Mouse (Mus musculus) CH12.LX (cell line): ENCODE measurements around the gene Rxfp4. TPM values are rescaled to one million over a fixed set of nuclear protein-coding genes. Genes with fewer than 3 reads are reported as not detected.

ENCODE experiments used
- DNase-seq: peaks from one replicate; pipeline ENCODE4 v3.0.0-alpha.2; 2013; ENCODE audit errors: extremely low read depth
- H3K27ac ChIP-seq: 2 replicates; pipeline ENCODE4 v1.5.1; 2012; ENCODE audit warnings: low read depth, mild to moderate bottlenecking, control low read depth, moderate library complexity; ENCODE audit not compliant: insufficient read depth
- H3K27me3 ChIP-seq: replicated peaks from 2 replicates; pipeline ENCODE3; 2012; ENCODE audit warnings: inconsistent platforms
- H3K36me3 ChIP-seq, 2 experiments: replicated peaks in 1 of 2; 2 replicates each; pipeline versions ENCODE3 to v1.6.1; 2012; ENCODE audit warnings: inconsistent platforms in 1 of 2, low read length in 1 of 2, mild to moderate bottlenecking in 1 of 2, mixed read lengths in 1 of 2, moderate library complexity in 1 of 2; ENCODE audit not compliant: control insufficient read depth in 1 of 2, insufficient read depth in 1 of 2
- H3K4me1 ChIP-seq, 2 experiments: 2 replicates each; pipeline ENCODE4 v1.6.1; 2012; ENCODE audit warnings: inconsistent platforms in 1 of 2, moderate library complexity in 1 of 2; ENCODE audit not compliant: insufficient read depth in 2 of 2, control insufficient read depth in 1 of 2
- H3K4me2 ChIP-seq: 2 replicates; pipeline ENCODE4 v1.6.1; 2012; ENCODE audit warnings: low read depth, mild to moderate bottlenecking, control low read depth; ENCODE audit not compliant: poor library complexity, insufficient read depth, severe bottlenecking
- H3K4me3 ChIP-seq, 3 experiments: fragments of 150-350 bp in 1 of 3; sonication (generic) in 1 of 3; replicated peaks in 1 of 3; 2 replicates each; pipeline versions ENCODE3 to v1.5.1; 2011 to 2012; ENCODE audit warnings: low read depth in 2 of 3, low read length in 2 of 3, mild to moderate bottlenecking in 2 of 3, moderate library complexity in 2 of 3, control low read depth in 1 of 3, improper control_type of control experiment in 1 of 3, inconsistent platforms in 1 of 3, mixed read lengths in 1 of 3; ENCODE audit not compliant: poor library complexity in 1 of 3
- H3K79me2 ChIP-seq: replicated peaks from 2 replicates; pipeline ENCODE4 v1.6.1; 2012; ENCODE audit warnings: mild to moderate bottlenecking, moderate library complexity; ENCODE audit not compliant: control insufficient read depth, poor library complexity, insufficient read depth, severe bottlenecking; ENCODE audit errors: extremely low read depth
- H3K9ac ChIP-seq: 2 replicates; pipeline ENCODE4 v1.6.1; 2012; ENCODE audit warnings: low read depth, mild to moderate bottlenecking, control low read depth, moderate library complexity; ENCODE audit not compliant: insufficient read depth
- H3K9me3 ChIP-seq: replicated peaks from 2 replicates; pipeline ENCODE3; 2012; ENCODE audit warnings: low read length, inconsistent platforms, mixed read lengths
- CHD1 ChIP-seq: IDR thresholded peaks from 2 replicates; pipeline ENCODE4 v1.6.1; 2012; ENCODE audit warnings: low read depth, low read length, improper control_type of control experiment, inconsistent platforms
- CHD2 ChIP-seq: IDR thresholded peaks from 2 replicates; pipeline ENCODE4 v1.6.1; 2011; ENCODE audit warnings: low read length, improper control_type of control experiment
- CTCF ChIP-seq, 2 experiments: IDR thresholded peaks in 1 of 2; conservative IDR thresholded peaks in 1 of 2; 2 replicates each; pipeline ENCODE4 v1.5.1; 2011 to 2012; ENCODE audit warnings: low read depth in 2 of 2, low read length in 2 of 2, improper control_type of control experiment in 1 of 2, inconsistent platforms in 1 of 2, mild to moderate bottlenecking in 1 of 2, moderate library complexity in 1 of 2
- ELF1 ChIP-seq: IDR thresholded peaks from 2 replicates; pipeline ENCODE4 v1.6.1; 2014; ENCODE audit warnings: low read depth, mild to moderate bottlenecking, inconsistent platforms, low read length, improper control_type of control experiment
- ETS1 ChIP-seq: conservative IDR thresholded peaks from 2 replicates; pipeline ENCODE4 v1.6.1; 2012; ENCODE audit warnings: low read depth, mild to moderate bottlenecking, inconsistent platforms, low read length, improper control_type of control experiment, moderate library complexity
- GABPA ChIP-seq: IDR thresholded peaks from 2 replicates; pipeline ENCODE4 v1.6.1; 2012; ENCODE audit warnings: low read depth, low read length, improper control_type of control experiment, inconsistent platforms; ENCODE audit not compliant: insufficient replicate concordance
- HCFC1 ChIP-seq: IDR thresholded peaks from 2 replicates; pipeline ENCODE4 v1.6.1; 2012; ENCODE audit warnings: low read depth, mild to moderate bottlenecking, inconsistent platforms, low read length, improper control_type of control experiment
- JUND ChIP-seq: conservative IDR thresholded peaks from 2 replicates; pipeline ENCODE4 v1.6.1; 2011; ENCODE audit warnings: low read depth, low read length, improper control_type of control experiment
- MAX ChIP-seq: IDR thresholded peaks from 2 replicates; pipeline ENCODE4 v1.6.1; 2011; ENCODE audit warnings: low read length, improper control_type of control experiment
- MAZ ChIP-seq: IDR thresholded peaks from 2 replicates; pipeline ENCODE4 v1.6.1; 2012; ENCODE audit warnings: low read depth, mild to moderate bottlenecking, inconsistent platforms, low read length, improper control_type of control experiment, moderate library complexity
- MEF2A ChIP-seq: IDR thresholded peaks from 2 replicates; pipeline ENCODE4 v1.6.1; 2014; ENCODE audit warnings: low read depth, mild to moderate bottlenecking, inconsistent platforms, low read length, improper control_type of control experiment, borderline replicate concordance
- MXI1 ChIP-seq: IDR thresholded peaks from 2 replicates; pipeline ENCODE4 v1.6.1; 2011; ENCODE audit warnings: mild to moderate bottlenecking, low read depth, low read length, improper control_type of control experiment
- MYC ChIP-seq: IDR thresholded peaks from 2 replicates; pipeline ENCODE4 v1.6.1; 2011; ENCODE audit warnings: low read depth, mild to moderate bottlenecking, improper control_type of control experiment, low read length
- NRF1 ChIP-seq: IDR thresholded peaks from 2 replicates; pipeline ENCODE4 v1.6.1; 2014; ENCODE audit warnings: low read depth, mild to moderate bottlenecking, inconsistent platforms, low read length, improper control_type of control experiment, moderate library complexity
- POLR2A ChIP-seq: IDR thresholded peaks from 2 replicates; pipeline ENCODE4 v1.6.1; 2011; ENCODE audit warnings: low read depth, mild to moderate bottlenecking, improper control_type of control experiment, low read length
- POLR2AphosphoS2 ChIP-seq: IDR thresholded peaks from 2 replicates; pipeline ENCODE4 v1.6.1; 2011; ENCODE audit warnings: low read depth, low read length, improper control_type of control experiment
- RAD21 ChIP-seq: IDR thresholded peaks from 2 replicates; pipeline ENCODE4 v1.6.1; 2011; ENCODE audit warnings: low read depth, mild to moderate bottlenecking, low read length, improper control_type of control experiment, moderate library complexity
- RCOR1 ChIP-seq: conservative IDR thresholded peaks from 2 replicates; pipeline ENCODE4 v1.6.1; 2012; ENCODE audit warnings: low read depth, mild to moderate bottlenecking, inconsistent platforms, low read length, improper control_type of control experiment
- UBTF ChIP-seq: IDR thresholded peaks from 2 replicates; pipeline ENCODE4 v1.6.1; 2012; ENCODE audit warnings: low read depth, mild to moderate bottlenecking, inconsistent platforms, low read length, improper control_type of control experiment, moderate library complexity
- ZC3H11A ChIP-seq: IDR thresholded peaks from 2 replicates; pipeline ENCODE4 v1.6.1; 2012; ENCODE audit warnings: low read depth, mild to moderate bottlenecking, inconsistent platforms, low read length, improper control_type of control experiment
- ZKSCAN1 ChIP-seq: IDR thresholded peaks from 2 replicates; pipeline ENCODE4 v1.6.1; 2012; ENCODE audit warnings: low read depth, inconsistent platforms, low read length, improper control_type of control experiment, borderline replicate concordance
- ZNF384 ChIP-seq: IDR thresholded peaks from 2 replicates; pipeline ENCODE4 v1.6.1; 2012; ENCODE audit warnings: low read depth, low read length, improper control_type of control experiment, inconsistent platforms
- dilution Hi-C: fragments of 300-500 bp; cut with MboI; formaldehyde crosslinking; loops from 2 replicates; pipeline ENCODE4 v1.14.3; 2020; ENCODE audit warnings: low sequenced_read_pairs; ENCODE audit not compliant: extremely low pct_unique_long_range_greater_than_20kb, extremely low pct_ligation_motif_present
- in situ Hi-C: fragments of 300-500 bp; cut with MboI; formaldehyde crosslinking; loops from 3 replicates; pipeline ENCODE4 v1.14.3; 2019; ENCODE audit warnings: low sequenced_read_pairs, low pct_ligation_motif_present, low pct_unique_long_range_greater_than_20kb, mixed read lengths
- polyA plus RNA-seq: library from polyadenylated mRNA; unstranded; fragments of >175 nt; gene quantifications from 2 replicates; pipeline ENCODE4 v1.2.1, GENCODE M21; 2012; ENCODE audit warnings: low read depth; ENCODE audit not compliant: insufficient read length
- total RNA-seq, 2 experiments: library from RNA; depleted of rRNA; stranded (reverse); fragments of 300-350 nt in 1 of 2; fragments of >200 nt in 1 of 2; gene quantifications; 2 replicates each; pipeline ENCODE4 v1.2.3; 2012 to 2014

Rxfp4 gene
- total and polyA plus RNA-seq, 3 experiments, result not detected

DNA sequence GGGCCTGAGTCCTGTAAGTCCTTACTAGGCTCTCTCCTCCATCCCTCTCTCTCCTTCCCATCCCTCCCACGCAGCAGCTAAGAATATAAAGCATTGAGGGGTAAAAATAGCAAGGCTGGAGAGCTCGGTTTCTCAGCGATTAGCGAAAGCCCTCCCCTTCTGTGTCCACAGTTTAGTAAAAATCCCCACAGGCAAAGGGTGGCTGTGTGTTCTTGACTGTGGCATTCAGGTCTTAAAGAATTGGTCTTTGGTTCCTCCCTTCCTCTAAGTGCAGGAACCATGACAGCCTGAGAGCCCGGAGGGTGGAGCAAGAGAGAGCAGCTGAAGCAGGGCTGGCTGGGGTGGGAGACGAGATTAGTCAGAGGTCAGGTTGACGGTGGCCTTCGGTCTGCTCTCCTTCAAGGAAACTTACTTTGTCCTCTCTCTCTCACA is 16.4 kb downstream of the Rxfp4 start:
- dilution Hi-C loops (no loop called here), in situ Hi-C loops (no loop called here)
- Histone ChIP-seq H3K4me3 (no peak overlapping the region), H3K27me3 (no peaks in the 10 kb centered on the region), H3K9ac (no peak overlapping the region), H3K27ac (no peak overlapping the region), H3K4me2 (no peak overlapping the region), H3K4me1 (peaks cover 0 to 4% of the 10 kb centered on the region in 2 experiments; a peak in 1 of 4 replicates), H3K36me3 (peaks cover 82 to 88% of the 10 kb centered on the region in 2 experiments), H3K9me3 (peaks cover 7% of the 10 kb centered on the region), H3K79me2 (no peaks in the 10 kb centered on the region; the same call in 1 of the 2 replicates)
- no peak for DNase-seq
- no peak for TF ChIP-seq ELF1
- no peak for TF ChIP-seq RCOR1
- TF ChIP-seq CHD1, result no peak
- TF ChIP-seq ZKSCAN1, result no peak
- no peak for TF ChIP-seq UBTF
- no peak for TF ChIP-seq MAZ
- no peak for TF ChIP-seq ZC3H11A
- no peak for TF ChIP-seq CTCF (conservative IDR thresholded peaks at IDR 0.05 in 1 of 2, IDR thresholded peaks at IDR 0.05 in 1 of 2; ENCODE audit: low read depth in 2 of 2, low read length in 2 of 2)
- no peak for TF ChIP-seq ZNF384
- no peak for TF ChIP-seq RAD21
- no peak for TF ChIP-seq GABPA
- TF ChIP-seq CHD2, result no peak
- no peak for TF ChIP-seq HCFC1
- no peak for TF ChIP-seq NRF1

DNA sequence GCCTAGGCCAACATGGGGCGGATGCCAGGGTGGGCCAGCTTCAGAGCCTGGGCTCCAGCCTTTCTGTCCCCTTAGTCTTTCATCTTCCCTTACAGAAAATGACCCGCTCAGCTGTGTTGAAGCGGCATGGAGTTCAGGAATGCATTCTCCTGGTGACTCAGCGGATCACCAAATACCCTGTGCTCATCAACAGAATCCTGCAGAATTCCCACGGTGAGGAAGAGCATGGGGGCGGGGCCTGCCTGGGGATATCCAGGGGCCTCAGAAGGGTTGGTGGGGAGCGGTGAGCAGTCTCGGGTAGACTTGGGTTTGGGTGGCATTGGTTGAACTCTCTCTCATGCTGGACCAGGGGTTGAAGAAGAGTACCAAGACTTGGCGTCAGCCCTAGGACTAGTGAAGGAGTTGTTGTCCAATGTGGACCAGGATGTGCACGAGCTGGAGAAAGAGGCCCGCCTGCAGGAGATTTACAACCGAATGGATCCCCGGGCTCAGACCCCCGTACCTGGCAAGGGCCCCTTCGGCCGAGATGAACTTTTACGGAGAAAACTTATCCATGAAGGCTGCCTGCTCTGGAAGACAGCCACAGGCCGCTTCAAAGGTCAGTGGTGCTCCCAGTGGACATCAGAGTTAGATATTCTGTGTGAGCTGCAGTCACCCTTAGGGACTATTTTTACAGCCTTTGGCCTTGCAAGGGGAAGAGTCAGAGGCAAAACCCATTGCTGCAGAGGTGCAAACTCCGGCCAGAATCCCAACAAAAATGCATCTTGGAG is 17.3 kb downstream of the Rxfp4 start:
- in situ Hi-C loops, result no loop called here
- Histone ChIP-seq H3K9ac (no peak overlapping the region), H3K4me1 (peaks cover 0 to 5% of the 10 kb centered on the region in 2 experiments; a peak in 1 of 4 replicates)
- no peak for TF ChIP-seq MXI1
- TF ChIP-seq RCOR1, result no peak
- no peak for TF ChIP-seq MYC
- no peak for TF ChIP-seq MAZ
- no peak for TF ChIP-seq POLR2A
- no peak for TF ChIP-seq JUND
- no peak for TF ChIP-seq MAX
- TF ChIP-seq ZC3H11A, result no peak
- TF ChIP-seq ETS1, result no peak
- no peak for TF ChIP-seq POLR2AphosphoS2
- TF ChIP-seq NRF1, result no peak
- TF ChIP-seq MEF2A, result no peak
- TF ChIP-seq, all 38 proteins: peak for 0
- no peaks in the 10 kb centered on the region; the same call in 1 of the 2 replicates for H3K79me2 ChIP-seq
- no peak for DNase-seq
- peaks cover 7% of the 10 kb centered on the region for H3K9me3 ChIP-seq
- H3K4me2 ChIP-seq, result no peak overlapping the region
- no peak overlapping the region for H3K27ac ChIP-seq
- H3K4me3 ChIP-seq, result no peak overlapping the region
- dilution Hi-C loops, result no loop called here
- H3K27me3 ChIP-seq, result no peaks in the 10 kb centered on the region
- peaks cover 87 to 90% of the 10 kb centered on the region in 2 experiments for H3K36me3 ChIP-seq
